Mouse (Mus musculus) spleen, adult 2 months (tissue): ENCODE measurements around the gene Gm27021. TPM values are rescaled to one million over a fixed set of nuclear protein-coding genes. Genes with fewer than 3 reads are reported as not detected.
"Not testable (repeated sequence)": the region's sequence is repeated elsewhere in the genome, so short reads cannot be mapped to it uniquely, and the experiment has no call there.

Experiments used
- DNase-seq, 2 experiments: peaks; one replicate each; pipeline versions ENCODE4 v3.0.0 to v3.0.0-alpha.2; 2012 to 2021; ENCODE audit warnings: low spot score in 2 of 2, low read depth in 1 of 2
- H3K27ac ChIP-seq: fragments of 200-500 bp; 2 replicates; pipeline ENCODE4 v1.5.1; 2012; ENCODE audit warnings: low read length, inconsistent platforms; ENCODE audit not compliant: insufficient read depth
- H3K27me3 ChIP-seq: fragments of 200-500 bp; 2 replicates; pipeline ENCODE4 v1.6.1; 2012; ENCODE audit warnings: mild to moderate bottlenecking, moderate library complexity, low read length, inconsistent platforms; ENCODE audit not compliant: control insufficient read depth, insufficient read depth
- H3K36me3 ChIP-seq: fragments of 200-500 bp; 2 replicates; pipeline ENCODE4 v1.6.1; 2012; ENCODE audit warnings: mild to moderate bottlenecking, low read length, inconsistent platforms; ENCODE audit not compliant: control insufficient read depth, insufficient read depth
- H3K4me1 ChIP-seq: fragments of 200-500 bp; 2 replicates; pipeline ENCODE4 v1.6.1; 2011; ENCODE audit warnings: inconsistent platforms; ENCODE audit not compliant: control insufficient read depth, insufficient read depth, insufficient read length
- H3K4me3 ChIP-seq: fragments of 200-500 bp; 2 replicates; pipeline ENCODE4 v1.5.1; 2011; ENCODE audit warnings: mild to moderate bottlenecking, inconsistent platforms; ENCODE audit not compliant: insufficient read depth, insufficient read length; ENCODE audit errors: extremely low read depth
- CTCF ChIP-seq: fragments of 200-500 bp; IDR thresholded peaks from 2 replicates; pipeline ENCODE4 v1.5.1; 2011; ENCODE audit warnings: mild to moderate bottlenecking, inconsistent platforms; ENCODE audit not compliant: insufficient read depth, insufficient read length, insufficient replicate concordance; ENCODE audit errors: extremely low read depth
- POLR2A ChIP-seq: fragments of 200-500 bp; IDR thresholded peaks from 2 replicates; pipeline ENCODE4 v1.6.1; 2011; ENCODE audit warnings: low read depth, low read length, inconsistent platforms
- WGBS: fragments of 180-500 bp; shearing (Covaris S2); methylation state at CpG from one replicate; pipeline ENCODE4 v1.1.7; 2018; 5-methylcytosine and 5-hydroxymethylcytosine counted together
- polyA plus RNA-seq: library from polyadenylated mRNA; depleted of rRNA; stranded (reverse); fragments of >200 nt; gene quantifications from 2 replicates; pipeline ENCODE4 v1.2.3, GENCODE M21; 2012

Gm27021 gene
- polyA plus RNA-seq, 1 experiment, result 0.18 TPM

- H3K36me3 ChIP-seq, H3K4me3 ChIP-seq, H3K4me1 ChIP-seq, H3K27me3 ChIP-seq, H3K27ac ChIP-seq: not testable (repeated sequence)
- peak in 1 of 2 experiments; percentile 64 for DNase-seq
- 31% methylated on average over 7 of the region's 7 CpGs for WGBS
- peak; percentile 93 for TF ChIP-seq CTCF
Measured at GRCm38 (mm10) chr8:120680405-120680804, 12.5 kb upstream of the Gm27021 start.

- Histone ChIP-seq H3K4me1 (peaks cover 6% of the 10 kb centered on the region; the same call in 1 of the 2 replicates), H3K27me3 (no peaks in the 10 kb centered on the region), H3K27ac (no peak overlapping the region), H3K36me3 (no peaks in the 10 kb centered on the region; the same call in 1 of the 2 replicates), H3K4me3 (no peak overlapping the region)
- 56% methylated on average over 11 of the region's 11 CpGs for WGBS
- TF ChIP-seq CTCF (no peak), POLR2A (no peak)
- DNase-seq, result no peak
Measured at GRCm38 (mm10) chr8:120679629-120680387, 11.9 kb upstream of the Gm27021 start.

- WGBS, result 14% methylated on average over 10 of the region's 10 CpGs
- TF ChIP-seq CTCF, result peak; percentile 93; the same call in 1 of the 2 replicates
- TF ChIP-seq POLR2A, result no peak
- Histone ChIP-seq H3K4me1 (peaks cover 2% of the 10 kb centered on the region; the same call in 1 of the 2 replicates), H3K27ac (no peak overlapping the region), H3K36me3 (peaks cover 7% of the 10 kb centered on the region), H3K4me3 (no peak overlapping the region), H3K27me3 (no peaks in the 10 kb centered on the region)
- DNase-seq, result peak; percentile 51 to 78
Measured at GRCm38 (mm10) chr8:120678447-120678846, 10.6 kb upstream of the Gm27021 start.

GRCm38 (mm10) chr8:120675718-120676117 is 7.8 kb upstream of the Gm27021 start:
- TF ChIP-seq POLR2A (no peak), CTCF (no peak)
- no peaks in the 10 kb centered on the region for H3K27me3 ChIP-seq
- WGBS, result 88% methylated on average over 8 of the region's 8 CpGs
- peaks cover 23% of the 10 kb centered on the region for H3K36me3 ChIP-seq
- H3K4me1 ChIP-seq, result peaks cover 1% of the 10 kb centered on the region; the same call in 1 of the 2 replicates
- no peak overlapping the region for H3K27ac ChIP-seq
- DNase-seq, result no peak
- H3K4me3 ChIP-seq, result no peak overlapping the region

GRCm38 (mm10) chr8:120673298-120673697 is 5.4 kb upstream of the Gm27021 start:
- peaks cover 3% of the 10 kb centered on the region; the same call in 1 of the 2 replicates for H3K4me1 ChIP-seq
- H3K27me3 ChIP-seq, result no peaks in the 10 kb centered on the region
- H3K27ac ChIP-seq, result no peak overlapping the region
- no peak for DNase-seq
- TF ChIP-seq POLR2A, result no peak
- TF ChIP-seq CTCF, result no peak
- H3K4me3 ChIP-seq, result no peak overlapping the region
- WGBS, result 98% methylated on average over 7 of the region's 7 CpGs
- peaks cover 28% of the 10 kb centered on the region for H3K36me3 ChIP-seq

- H3K36me3 ChIP-seq, result peaks cover 28% of the 10 kb centered on the region
Measured at GRCm38 (mm10) chr8:120672626-120673229, 4.8 kb upstream of the Gm27021 start.

GRCm38 (mm10) chr8:120671775-120672174 is 3.9 kb upstream of the Gm27021 start:
- TF ChIP-seq POLR2A, result no peak
- no peak for TF ChIP-seq CTCF
- H3K4me1 ChIP-seq, result peaks cover 6% of the 10 kb centered on the region
- no peaks in the 10 kb centered on the region for H3K27me3 ChIP-seq
- no peak overlapping the region for H3K27ac ChIP-seq
- no peak for DNase-seq
- 92% methylated on average over 6 of the region's 6 CpGs for WGBS
- peaks cover 28% of the 10 kb centered on the region for H3K36me3 ChIP-seq
- no peak overlapping the region for H3K4me3 ChIP-seq

More at GRCm38 (mm10) chr8:120672626-120673229, 4.8 kb upstream of the Gm27021 start:
- Histone ChIP-seq H3K4me3 (no peak overlapping the region), H3K27ac (no peak overlapping the region), H3K4me1 (peaks cover 3% of the 10 kb centered on the region), H3K27me3 (no peaks in the 10 kb centered on the region)
- TF ChIP-seq CTCF (no peak), POLR2A (no peak)
- DNase-seq, result no peak
- 94% methylated on average over 16 of the region's 16 CpGs for WGBS
